Mouse (Mus musculus): Measurements from ENCODE around the gene Zfp398.

The Zfp398 gene

DNA sequence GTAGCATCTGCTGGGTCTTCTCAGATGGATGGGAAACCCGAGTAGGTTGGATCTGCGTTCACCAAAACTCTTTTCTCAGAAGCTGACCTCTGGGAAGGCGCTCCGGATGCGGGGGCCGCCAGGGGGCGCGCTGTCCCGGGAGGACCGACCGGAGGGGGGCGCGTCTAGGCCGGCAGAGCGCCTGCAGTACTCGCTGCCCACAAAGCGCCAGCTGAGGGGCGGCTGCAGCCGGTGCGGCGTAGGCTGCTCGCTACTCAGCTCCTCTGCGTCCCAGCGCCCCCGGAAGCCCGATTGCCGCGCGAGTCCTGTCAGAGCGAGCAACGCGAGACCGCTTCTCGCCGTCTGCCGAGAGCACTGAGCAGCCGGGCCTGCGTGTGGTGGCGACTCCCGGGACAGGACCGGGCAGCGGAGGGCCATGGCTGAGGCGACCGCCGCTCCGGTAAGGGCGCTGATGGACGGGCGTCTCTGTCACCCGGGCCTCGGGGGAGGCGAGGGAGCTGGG, at the start of gene Zfp398:
TSS of gene Zfp398 (plus strand) at position 180 of the 502 bp plus-strand sequence.
- DNase-seq, result peak; percentile 91 to 98

DNA sequence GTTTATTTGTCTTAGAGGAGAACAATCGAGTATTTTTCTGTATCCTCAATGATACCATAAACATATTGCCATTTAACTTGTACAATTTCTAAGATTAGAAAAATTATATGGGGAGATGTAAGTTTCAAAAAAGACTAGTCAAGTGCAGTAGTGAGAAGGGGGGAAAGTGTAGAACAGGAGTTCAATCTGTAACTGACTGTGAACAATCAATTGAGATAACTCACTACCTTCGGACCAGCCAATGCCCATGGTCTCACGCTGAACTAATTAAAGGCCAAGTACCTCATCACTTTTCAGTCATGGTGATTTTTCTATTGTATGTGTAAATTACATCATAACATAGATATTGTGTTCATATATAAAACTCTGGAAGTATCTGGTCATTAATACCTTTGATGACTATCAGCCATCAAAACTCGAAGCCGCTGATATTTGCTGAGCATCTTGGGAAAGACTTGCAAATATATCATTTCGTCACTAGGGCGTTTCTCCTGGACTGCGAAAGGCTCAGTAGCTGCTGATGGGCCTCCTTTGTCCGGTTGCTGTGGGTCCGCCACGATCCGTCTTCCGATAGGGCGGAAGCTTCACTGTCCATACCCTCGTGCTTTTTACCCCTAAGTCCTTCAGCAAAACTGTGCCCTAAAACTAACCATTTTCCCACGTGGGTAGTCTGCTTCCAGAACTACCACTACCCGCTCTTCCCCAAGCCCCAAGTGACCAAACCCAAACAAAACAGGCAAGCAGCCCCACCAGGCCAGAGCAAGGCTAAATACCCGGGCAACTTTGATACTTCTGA, 47.3 kb upstream of the Zfp398 start:
- DNase-seq, result peak; percentile 57 to 68

- no peak for DNase-seq
These were observed 46.6 kb upstream of the Zfp398 start for GRCm38 (mm10) chr6:47788821-47789220.

GRCm38 (mm10) chr6:47790745-47791144, 44.7 kb upstream of the Zfp398 start:
- DNase-seq, result no peak

DNA sequence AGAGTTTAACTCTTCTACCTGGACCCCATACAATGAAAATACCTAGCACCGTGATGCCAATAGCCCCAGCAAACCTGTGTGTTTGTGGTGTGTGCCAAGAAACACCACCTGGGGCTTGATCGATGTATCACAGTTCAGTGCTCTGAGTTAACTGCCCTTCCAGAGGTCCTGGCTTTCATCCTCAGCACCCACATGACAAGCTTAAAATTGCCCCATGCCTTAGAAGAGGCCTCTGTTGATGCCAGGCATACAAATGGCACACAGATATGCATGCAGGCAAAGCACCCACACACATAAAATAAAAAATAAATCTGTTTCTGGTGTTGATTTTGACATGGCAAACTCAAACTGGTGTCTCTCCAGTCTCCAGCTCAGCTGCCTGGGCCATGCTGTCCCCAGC, 42.9 kb upstream of the Zfp398 start:
- no peak for DNase-seq

DNA sequence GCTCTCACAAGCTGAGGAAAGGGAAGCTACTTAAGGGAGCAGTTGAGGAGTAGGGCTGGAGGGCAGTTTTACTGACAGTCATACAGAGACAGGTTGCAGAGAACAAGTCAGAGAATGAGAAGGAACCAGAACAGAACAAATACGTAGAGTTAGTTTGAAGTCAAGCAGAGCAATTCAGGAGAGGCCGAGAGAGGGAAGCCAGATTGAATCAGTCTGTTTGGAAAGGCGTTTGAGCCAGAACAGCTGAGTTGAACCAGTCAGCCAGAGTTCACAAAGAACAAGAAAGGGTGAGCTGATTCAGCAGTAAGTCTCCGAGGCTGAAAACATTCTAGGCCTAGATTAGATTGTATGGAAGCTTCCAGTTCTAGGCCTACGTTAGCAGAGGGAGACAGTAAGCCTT, 42.2 kb upstream of the Zfp398 start:
- DNase-seq, result no peak

- DNase-seq, result no peak
These were observed 41.2 kb upstream of the Zfp398 start for GRCm38 (mm10) chr6:47794106-47794830.

- peak in 1 of 2 experiments; percentile 60 for DNase-seq
These were observed 36.4 kb upstream of the Zfp398 start for GRCm38 (mm10) chr6:47799079-47799478.

GRCm38 (mm10) chr6:47805520-47805919, 29.9 kb upstream of the Zfp398 start:
- DNase-seq, result no peak

DNA sequence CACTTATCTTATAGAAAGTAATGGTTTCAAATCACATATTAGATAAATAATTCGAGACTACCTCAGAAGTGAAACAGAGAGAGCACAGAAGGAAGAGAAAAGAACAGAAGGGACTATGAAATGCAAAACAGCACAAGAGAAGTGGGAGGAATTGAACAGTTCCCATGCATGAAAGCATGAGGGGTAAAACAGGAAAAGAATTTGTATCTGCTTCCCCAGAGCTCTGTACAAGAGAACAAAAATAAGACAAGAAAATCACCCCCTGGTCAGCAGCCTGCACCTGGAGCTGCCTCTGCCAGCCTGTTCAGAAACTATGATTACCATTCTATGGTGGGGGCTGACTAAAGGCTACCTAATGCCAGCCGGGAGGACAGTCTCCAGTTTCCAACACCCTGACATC, 28.0 kb upstream of the Zfp398 start:
- DNase-seq, result no peak

- no peak for DNase-seq
These were observed 26.9 kb upstream of the Zfp398 start for GRCm38 (mm10) chr6:47808545-47808944.

DNA sequence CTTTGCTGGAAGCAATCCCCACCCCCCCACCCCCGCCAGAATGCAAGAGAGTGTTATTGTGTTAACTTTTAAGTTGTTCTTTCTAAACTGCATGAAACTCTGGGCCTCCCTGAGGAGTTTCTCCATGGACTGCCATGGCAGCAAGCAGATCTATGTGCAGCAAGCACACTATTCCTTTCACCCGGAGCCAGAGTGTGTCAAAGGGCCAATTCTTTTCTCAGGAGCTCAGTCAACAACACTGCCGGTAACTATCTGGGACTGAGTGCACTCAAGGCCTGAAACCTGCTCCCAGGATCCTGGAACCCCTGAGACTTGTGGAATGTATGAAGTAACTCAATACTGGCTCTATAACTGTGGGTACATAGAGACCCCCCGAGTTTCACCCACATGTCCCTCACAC, 26.4 kb upstream of the Zfp398 start:
- no peak for DNase-seq

- DNase-seq, result no peak
These were observed 25.3 kb upstream of the Zfp398 start for GRCm38 (mm10) chr6:47810181-47810580.

DNA sequence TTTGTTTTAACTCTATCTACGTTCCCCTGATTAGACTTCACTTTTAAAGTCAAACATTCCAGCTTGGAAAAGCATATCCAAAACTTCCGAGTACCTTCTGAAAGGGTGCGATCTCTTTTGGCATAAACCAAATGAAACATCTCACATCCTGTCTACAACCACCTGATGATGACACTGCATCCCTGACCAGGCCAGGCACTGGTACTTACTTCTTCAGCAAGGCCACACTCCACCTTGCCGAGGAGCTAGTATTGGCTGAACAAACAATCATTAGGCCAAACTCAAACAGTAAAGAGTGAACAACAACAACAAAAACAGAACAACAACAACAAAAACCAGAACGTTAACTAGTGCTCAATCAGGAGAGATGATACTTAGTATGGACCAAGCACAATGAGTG, 24.1 kb upstream of the Zfp398 start:
- no peak for DNase-seq

- DNase-seq, result no peak
These were observed 23.1 kb upstream of the Zfp398 start for GRCm38 (mm10) chr6:47812271-47812915.

- DNase-seq, result peak; percentile 95 to 98
These were observed 22.1 kb upstream of the Zfp398 start, which contains the start of gene Pdia4 for GRCm38 (mm10) chr6:47813257-47813878. TSS of gene Pdia4 (minus strand) at chr6:47813430.

- DNase-seq, result no peak
These were observed 19.3 kb upstream of the Zfp398 start for GRCm38 (mm10) chr6:47816151-47816550.

DNA sequence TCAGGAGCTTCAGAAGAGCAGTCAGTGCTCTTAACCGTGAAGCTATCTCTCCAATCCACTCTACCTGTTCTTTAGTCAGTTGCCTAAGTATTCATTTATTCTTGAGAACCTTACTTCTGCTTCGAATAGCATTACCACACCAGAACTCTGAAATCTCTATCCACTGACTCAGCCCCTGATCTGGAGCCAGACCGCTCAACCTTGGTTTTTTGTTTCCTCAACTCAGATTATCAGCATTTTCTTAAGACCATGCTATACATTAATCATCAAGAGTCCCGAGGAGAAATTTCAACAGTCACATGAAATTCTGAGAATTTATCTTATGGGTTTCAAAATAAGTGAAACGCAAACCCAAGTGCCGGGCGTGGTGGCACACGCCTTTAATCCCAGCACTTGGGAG, 16.7 kb upstream of the Zfp398 start:
- DNase-seq, result no peak

- DNase-seq, result no peak
These were observed 15.7 kb upstream of the Zfp398 start for GRCm38 (mm10) chr6:47819626-47820325.

DNA sequence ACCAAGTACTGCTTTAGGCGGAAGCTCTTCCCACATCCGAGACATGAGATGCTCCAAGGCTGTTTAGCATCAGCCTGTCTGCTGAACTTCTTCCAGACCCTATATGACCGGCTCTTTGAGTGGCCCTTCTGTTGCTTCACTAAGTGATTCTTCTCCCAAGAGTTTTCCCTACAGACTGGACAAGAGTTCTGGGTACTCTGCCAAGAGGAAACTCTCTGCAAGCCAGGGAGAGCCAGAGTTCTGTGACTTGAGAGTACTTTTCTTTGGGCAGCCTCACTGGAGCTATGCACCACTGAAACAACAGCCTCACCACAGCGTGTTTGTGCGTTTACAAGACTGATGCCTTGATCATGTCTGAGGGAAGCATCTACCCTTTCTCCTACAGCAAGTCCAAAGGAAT, 14.2 kb upstream of the Zfp398 start:
- DNase-seq, result no peak

DNA sequence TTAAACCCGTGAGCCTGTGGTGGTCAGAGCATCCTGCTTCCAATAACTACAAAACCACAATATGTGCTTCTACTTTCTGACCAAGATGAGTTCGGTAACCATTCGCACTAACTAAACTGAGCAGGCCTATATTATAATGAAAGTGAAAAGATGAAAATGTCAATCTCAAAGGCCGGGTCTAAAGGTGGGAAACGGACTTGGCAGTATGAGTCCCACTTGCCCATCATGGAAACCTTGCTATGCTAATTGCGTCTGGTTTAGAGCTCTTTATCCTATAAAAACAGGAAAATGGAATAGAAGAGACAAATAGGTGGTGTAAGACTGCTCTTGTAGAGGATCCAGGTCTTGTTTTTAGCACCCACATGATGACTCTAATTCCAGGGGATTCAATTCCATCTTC, 13.7 kb upstream of the Zfp398 start:
- no peak for DNase-seq

DNA sequence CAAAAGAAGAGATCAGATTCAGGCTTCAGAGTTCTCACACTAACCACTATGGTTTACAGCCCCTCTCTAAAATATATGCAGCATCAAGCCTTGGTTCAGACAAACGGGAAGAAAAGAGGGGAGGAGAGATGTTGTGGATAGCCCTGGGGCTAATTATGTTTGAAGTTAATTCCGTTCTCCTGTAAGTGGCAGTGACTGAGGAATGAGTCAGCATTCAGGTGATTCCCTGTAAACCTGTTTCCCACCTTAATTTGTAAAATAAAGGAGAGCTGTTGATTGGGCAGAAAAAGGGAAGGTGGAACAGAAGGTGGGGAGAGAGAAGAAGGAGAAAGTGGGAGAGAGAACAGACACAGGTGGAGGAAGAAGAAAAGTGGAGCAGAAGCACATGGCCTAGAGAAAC, 11.2 kb upstream of the Zfp398 start:
- no peak for DNase-seq

Measured in spleen, adult 18-20 months (tissue).